Mouse (Mus musculus): ENCODE measurements around the gene Rab22a. TPM values are rescaled to one million over a fixed set of nuclear protein-coding genes. Genes with fewer than 3 reads are reported as not detected.

Gene Rab22a
- total and polyA plus RNA-seq, 3 experiments: 5.9 to 16.9 (median 9.3) TPM

- Histone ChIP-seq H3K4me1 (ENCODE audit: control insufficient read depth in 1 of 2, insufficient read depth in 2 of 2) (peaks cover 0 to 4% of the 10 kb centered on the region in 2 experiments; a peak in 1 of 4 replicates), H3K9ac (ENCODE audit: insufficient read depth, low read depth) (no peak overlapping the region), H3K27ac (ENCODE audit: insufficient read depth, low read depth) (no peak overlapping the region), H3K36me3 (replicated peaks in 1 of 2; ENCODE audit: control insufficient read depth in 1 of 2, insufficient read depth in 1 of 2, low read length in 1 of 2) (no peaks in the 10 kb centered on the region), H3K79me2 (replicated peaks; ENCODE audit: control insufficient read depth, extremely low read depth, insufficient read depth, poor library complexity, severe bottlenecking) (no peaks in the 10 kb centered on the region), H3K4me2 (ENCODE audit: insufficient read depth, low read depth, poor library complexity, severe bottlenecking) (no peak overlapping the region), H3K27me3 (replicated peaks) (no peaks in the 10 kb centered on the region), H3K9me3 (replicated peaks; ENCODE audit: low read length) (no peaks in the 10 kb centered on the region), H3K4me3 (replicated peaks in 1 of 3; ENCODE audit: low read depth in 2 of 3, low read length in 2 of 3, poor library complexity in 1 of 3) (no peak overlapping the region)
- dilution Hi-C loops (cut with MboI; ENCODE audit: extremely low pct_ligation_motif_present, extremely low pct_unique_long_range_greater_than_20kb, low sequenced_read_pairs): no loop called here
- DNase-seq (ENCODE audit: extremely low read depth): no peak
- in situ Hi-C loops (cut with MboI; ENCODE audit: low pct_ligation_motif_present, low pct_unique_long_range_greater_than_20kb, low sequenced_read_pairs): no loop called here
- TF ChIP-seq POLR2AphosphoS2 (IDR thresholded peaks at IDR 0.05; ENCODE audit: low read depth, low read length): no peak
- TF ChIP-seq BHLHE40 (IDR thresholded peaks at IDR 0.05; ENCODE audit: low read depth, low read length): no peak
- no peak for TF ChIP-seq NRF1 (IDR thresholded peaks at IDR 0.05; ENCODE audit: low read depth, low read length)
- TF ChIP-seq SIN3A (IDR thresholded peaks at IDR 0.05; ENCODE audit: low read length): no peak
- TF ChIP-seq RCOR1 (conservative IDR thresholded peaks at IDR 0.05; ENCODE audit: low read depth, low read length): no peak
- no peak for TF ChIP-seq ELF1 (IDR thresholded peaks at IDR 0.05; ENCODE audit: low read depth, low read length)
- no peak for TF ChIP-seq PAX5 (IDR thresholded peaks at IDR 0.05; ENCODE audit: low read length)
- no peak for TF ChIP-seq CHD2 (IDR thresholded peaks at IDR 0.05; ENCODE audit: low read length)
- no peak for TF ChIP-seq MAZ (IDR thresholded peaks at IDR 0.05; ENCODE audit: low read depth, low read length)
- no peak for TF ChIP-seq ETS1 (conservative IDR thresholded peaks at IDR 0.05; ENCODE audit: low read depth, low read length)
- no peak for TF ChIP-seq KAT2A (IDR thresholded peaks at IDR 0.05; ENCODE audit: insufficient replicate concordance, low read length)
- no peak for TF ChIP-seq TBP (conservative IDR thresholded peaks at IDR 0.05; ENCODE audit: low read depth, low read length)
- TF ChIP-seq CHD1 (IDR thresholded peaks at IDR 0.05; ENCODE audit: low read depth, low read length): no peak
- TF ChIP-seq CTCF (conservative IDR thresholded peaks at IDR 0.05 in 1 of 2, IDR thresholded peaks at IDR 0.05 in 1 of 2; ENCODE audit: low read depth in 2 of 2, low read length in 2 of 2): no peak
- no peak for TF ChIP-seq NELFE (IDR thresholded peaks at IDR 0.05; ENCODE audit: low read depth, low read length)
- no peak for TF ChIP-seq POLR2A (IDR thresholded peaks at IDR 0.05; ENCODE audit: low read depth, low read length)
Observed at GRCm38 (mm10) chr2:173724940-173725807, 65.6 kb downstream of the Rab22a start.

- Histone ChIP-seq H3K79me2 (replicated peaks; ENCODE audit: control insufficient read depth, extremely low read depth, insufficient read depth, poor library complexity, severe bottlenecking) (no peaks in the 10 kb centered on the region), H3K9me3 (replicated peaks; ENCODE audit: low read length) (no peaks in the 10 kb centered on the region), H3K4me3 (replicated peaks in 1 of 3; ENCODE audit: low read depth in 2 of 3, low read length in 2 of 3, poor library complexity in 1 of 3) (no peak overlapping the region), H3K27ac (ENCODE audit: insufficient read depth, low read depth) (no peak overlapping the region), H3K9ac (ENCODE audit: insufficient read depth, low read depth) (no peak overlapping the region), H3K27me3 (replicated peaks) (no peaks in the 10 kb centered on the region), H3K4me1 (ENCODE audit: control insufficient read depth in 1 of 2, insufficient read depth in 2 of 2) (peaks cover 0 to 4% of the 10 kb centered on the region in 2 experiments; a peak in 1 of 4 replicates), H3K36me3 (replicated peaks in 1 of 2; ENCODE audit: control insufficient read depth in 1 of 2, insufficient read depth in 1 of 2, low read length in 1 of 2) (no peaks in the 10 kb centered on the region), H3K4me2 (ENCODE audit: insufficient read depth, low read depth, poor library complexity, severe bottlenecking) (no peak overlapping the region)
- TF ChIP-seq MYC (IDR thresholded peaks at IDR 0.05; ENCODE audit: low read depth, low read length) (no peak), E2F4 (IDR thresholded peaks at IDR 0.05; ENCODE audit: insufficient replicate concordance, low read depth, low read length) (no peak), EP300 (IDR thresholded peaks at IDR 0.05; ENCODE audit: low read length) (no peak), ELF1 (IDR thresholded peaks at IDR 0.05; ENCODE audit: low read depth, low read length) (no peak), SMC3 (IDR thresholded peaks at IDR 0.05; ENCODE audit: low read depth, low read length) (no peak), GABPA (IDR thresholded peaks at IDR 0.05; ENCODE audit: insufficient replicate concordance, low read depth, low read length) (no peak), KAT2A (IDR thresholded peaks at IDR 0.05; ENCODE audit: insufficient replicate concordance, low read length) (no peak), ETS1 (conservative IDR thresholded peaks at IDR 0.05; ENCODE audit: low read depth, low read length) (no peak), TCF12 (IDR thresholded peaks at IDR 0.05; ENCODE audit: low read depth, low read length) (no peak), MAFK (IDR thresholded peaks at IDR 0.05; ENCODE audit: insufficient replicate concordance, low read length) (no peak), SIN3A (IDR thresholded peaks at IDR 0.05; ENCODE audit: low read length) (no peak), ZMIZ1 (IDR thresholded peaks at IDR 0.05; ENCODE audit: low read depth, low read length) (no peak), CTCF (conservative IDR thresholded peaks at IDR 0.05 in 1 of 2, IDR thresholded peaks at IDR 0.05 in 1 of 2; ENCODE audit: low read depth in 2 of 2, low read length in 2 of 2) (no peak), NELFE (IDR thresholded peaks at IDR 0.05; ENCODE audit: low read depth, low read length) (no peak), CHD2 (IDR thresholded peaks at IDR 0.05; ENCODE audit: low read length) (no peak), JUN (IDR thresholded peaks at IDR 0.05; ENCODE audit: insufficient read depth, low read depth, low read length) (no peak), ZNF384 (IDR thresholded peaks at IDR 0.05; ENCODE audit: low read depth, low read length) (no peak), MXI1 (IDR thresholded peaks at IDR 0.05; ENCODE audit: low read depth, low read length) (no peak)
- dilution Hi-C loops (cut with MboI; ENCODE audit: extremely low pct_ligation_motif_present, extremely low pct_unique_long_range_greater_than_20kb, low sequenced_read_pairs) (no loop called here), in situ Hi-C loops (cut with MboI; ENCODE audit: low pct_ligation_motif_present, low pct_unique_long_range_greater_than_20kb, low sequenced_read_pairs) (no loop called here)
- no peak for DNase-seq (ENCODE audit: extremely low read depth)
Observed at GRCm38 (mm10) chr2:173725819-173726218, 66.3 kb downstream of the Rab22a start.
